Mouse (Mus musculus) naive thymus-derived CD4-positive, alpha-beta T cell, adult 2 months (primary cell): Measurements from ENCODE around the gene Sirt6.

Source experiments
- DNase-seq: peaks from one replicate; pipeline ENCODE4 v3.0.0-alpha.2; 2011; ENCODE audit warnings: low read depth

Sirt6 gene

DNA sequence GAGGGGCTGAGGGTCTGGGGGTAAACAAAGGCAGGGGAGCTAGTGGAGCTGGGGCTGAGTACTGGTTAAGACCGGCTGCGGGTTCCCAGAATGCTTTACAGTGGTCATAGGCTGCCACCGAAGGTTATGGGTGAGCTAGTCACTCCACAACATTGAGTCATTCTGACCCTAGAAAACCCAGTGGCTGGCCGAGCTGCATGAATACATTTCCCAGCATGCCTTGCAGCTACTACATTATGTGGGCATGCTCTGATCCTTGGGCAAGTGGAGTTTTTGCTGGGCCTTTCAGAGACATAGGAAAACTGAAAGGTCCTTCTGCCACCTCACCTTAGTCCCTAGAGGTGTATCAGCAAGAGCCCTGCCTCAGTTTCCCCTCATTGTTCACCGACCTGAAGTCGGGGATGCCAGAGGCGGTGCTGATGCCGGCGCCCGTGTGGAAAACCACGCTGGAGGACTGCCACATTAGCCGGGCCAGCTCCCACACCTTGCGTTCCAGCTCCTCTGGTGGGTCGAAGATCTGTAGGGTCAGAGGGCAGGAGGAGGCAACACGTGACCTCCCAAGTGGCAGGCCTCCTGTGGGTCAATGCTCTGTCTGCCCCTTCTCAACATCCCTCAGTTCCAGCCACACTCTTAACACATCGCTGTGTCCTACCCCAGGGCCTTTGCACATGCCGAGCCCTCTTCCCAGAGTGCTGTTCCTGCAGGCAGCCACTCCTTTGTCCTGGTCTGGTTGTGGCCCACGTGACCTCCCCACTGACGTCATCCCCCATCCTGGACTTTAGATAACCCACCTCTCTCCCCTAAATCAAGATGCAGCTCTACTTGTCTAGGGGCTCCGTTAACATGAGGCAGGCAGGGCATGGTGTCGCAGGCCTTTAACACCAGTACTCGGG lies 1.2 kb downstream of the Sirt6 start:
- no peak for DNase-seq

DNA sequence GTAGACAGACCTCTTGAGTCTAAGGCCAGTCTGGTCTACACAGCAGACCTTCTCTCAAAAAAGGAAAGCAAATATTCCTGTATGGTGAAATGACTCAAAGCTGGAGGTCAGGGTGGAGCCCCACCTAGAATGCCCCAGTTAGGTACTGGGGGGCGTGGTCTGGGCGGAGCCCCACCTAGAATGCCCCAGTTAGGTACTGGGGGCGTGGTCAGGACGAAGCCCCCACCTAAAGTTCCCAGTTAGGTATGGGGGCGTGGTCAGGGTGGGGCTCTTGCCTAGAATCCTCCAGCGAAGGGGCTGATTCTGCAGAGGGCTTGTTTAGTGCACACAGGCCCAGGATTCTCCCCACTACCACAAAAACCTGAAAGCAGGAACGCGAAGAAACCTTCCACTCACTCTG lies 4.2 kb downstream of the Sirt6 start:
- no peak for DNase-seq

DNA sequence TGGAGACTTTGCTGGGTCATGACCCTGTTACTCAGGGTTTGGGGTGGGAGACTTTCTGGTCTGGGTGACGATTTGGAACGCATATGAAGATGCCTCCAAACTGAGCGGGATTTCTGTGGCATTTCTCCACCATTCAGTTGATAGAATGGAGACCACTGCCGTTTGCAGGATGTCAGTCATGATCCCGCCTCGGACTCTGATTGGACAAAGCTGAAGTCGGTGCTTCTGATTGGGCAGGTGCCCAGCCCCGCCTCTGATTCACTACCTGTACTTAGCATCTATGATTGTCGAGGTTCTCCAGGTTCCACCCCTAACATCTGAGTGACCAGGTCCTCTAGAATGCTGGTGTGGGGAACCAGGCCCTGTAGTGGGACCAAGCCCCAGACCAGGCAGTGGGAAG lies 6.8 kb downstream of the Sirt6 start:
- DNase-seq = no peak

DNA sequence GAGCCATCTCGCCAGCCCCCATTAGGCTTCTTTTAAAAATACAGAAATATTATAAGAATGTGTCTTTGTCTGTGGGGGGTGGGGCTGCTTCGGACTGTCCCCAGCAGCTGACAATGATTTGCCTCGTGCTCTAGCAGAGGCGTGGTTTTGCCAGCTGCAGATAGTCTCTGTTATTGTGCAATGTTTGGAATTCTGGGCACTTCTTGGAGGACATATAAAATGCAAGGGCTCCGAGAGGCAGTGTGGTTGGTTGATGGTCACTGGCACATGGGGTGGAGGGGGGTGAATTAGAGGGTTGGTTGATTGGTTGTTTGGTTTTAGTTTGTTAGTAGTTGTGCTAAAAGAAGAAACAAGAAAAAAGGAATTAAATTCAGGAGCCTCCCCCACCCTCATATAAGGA lies 7.6 kb downstream of the Sirt6 start:
- DNase-seq = no peak

DNA sequence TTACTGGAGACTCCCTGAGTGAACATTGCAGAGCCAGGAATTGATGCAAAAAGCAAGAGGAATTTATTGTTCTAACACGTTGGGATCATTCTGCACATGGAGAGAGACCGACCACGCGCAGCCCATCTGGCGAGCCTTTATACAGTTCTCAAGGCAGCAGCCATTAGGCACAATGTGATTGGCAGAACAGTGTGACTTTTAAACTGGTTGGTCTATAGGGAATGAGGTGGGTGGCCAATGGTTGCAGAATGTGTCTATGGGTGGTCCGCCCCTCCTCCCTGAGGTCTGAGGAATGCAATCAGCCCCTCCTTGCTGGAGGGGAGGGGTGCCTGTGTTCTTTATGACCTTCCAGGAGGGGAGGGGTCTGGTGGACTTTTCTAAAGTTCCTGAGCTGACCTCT lies 12.1 kb downstream of the Sirt6 start:
- DNase-seq = no peak

DNA sequence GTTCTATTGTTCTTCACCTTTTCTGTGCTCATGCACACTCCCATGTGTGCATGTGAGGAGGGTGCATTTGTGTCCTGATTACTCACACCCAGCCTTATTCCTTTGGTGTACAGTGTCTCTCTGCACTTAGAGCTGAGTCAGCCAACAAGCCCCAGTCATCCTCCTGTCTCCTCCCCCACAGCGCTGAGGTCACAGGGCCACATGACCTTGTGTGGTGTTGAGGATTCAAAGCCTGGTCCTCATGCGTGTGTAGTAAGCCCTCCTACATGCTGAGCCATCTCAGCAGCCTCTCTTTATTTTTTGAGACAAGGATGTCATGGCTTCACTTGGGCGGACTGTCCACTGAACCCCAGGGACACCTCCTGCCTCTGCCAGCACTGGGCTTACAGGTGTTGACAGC lies 14.8 kb downstream of the Sirt6 start:
- DNase-seq = no peak

DNA sequence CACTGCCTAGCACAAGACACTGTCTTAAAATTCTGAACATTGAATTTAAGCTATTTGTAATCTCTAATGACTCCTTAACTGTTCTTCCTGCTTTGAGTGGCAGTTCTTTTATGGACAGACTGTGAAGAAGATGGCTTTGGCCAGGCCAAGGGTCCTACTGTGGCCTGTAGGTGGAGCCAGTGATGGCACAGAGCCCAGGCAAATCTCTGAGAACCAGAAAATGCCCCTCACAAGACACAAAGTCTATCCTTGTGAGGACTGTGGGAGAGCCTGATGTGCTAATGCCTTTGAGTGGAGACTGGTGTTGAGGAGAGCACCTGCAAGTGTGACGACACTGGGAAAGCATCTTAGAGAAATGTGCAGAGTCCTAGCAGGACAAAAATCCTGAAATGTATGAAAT lies 19.3 kb downstream of the Sirt6 start:
- no peak for DNase-seq

DNA sequence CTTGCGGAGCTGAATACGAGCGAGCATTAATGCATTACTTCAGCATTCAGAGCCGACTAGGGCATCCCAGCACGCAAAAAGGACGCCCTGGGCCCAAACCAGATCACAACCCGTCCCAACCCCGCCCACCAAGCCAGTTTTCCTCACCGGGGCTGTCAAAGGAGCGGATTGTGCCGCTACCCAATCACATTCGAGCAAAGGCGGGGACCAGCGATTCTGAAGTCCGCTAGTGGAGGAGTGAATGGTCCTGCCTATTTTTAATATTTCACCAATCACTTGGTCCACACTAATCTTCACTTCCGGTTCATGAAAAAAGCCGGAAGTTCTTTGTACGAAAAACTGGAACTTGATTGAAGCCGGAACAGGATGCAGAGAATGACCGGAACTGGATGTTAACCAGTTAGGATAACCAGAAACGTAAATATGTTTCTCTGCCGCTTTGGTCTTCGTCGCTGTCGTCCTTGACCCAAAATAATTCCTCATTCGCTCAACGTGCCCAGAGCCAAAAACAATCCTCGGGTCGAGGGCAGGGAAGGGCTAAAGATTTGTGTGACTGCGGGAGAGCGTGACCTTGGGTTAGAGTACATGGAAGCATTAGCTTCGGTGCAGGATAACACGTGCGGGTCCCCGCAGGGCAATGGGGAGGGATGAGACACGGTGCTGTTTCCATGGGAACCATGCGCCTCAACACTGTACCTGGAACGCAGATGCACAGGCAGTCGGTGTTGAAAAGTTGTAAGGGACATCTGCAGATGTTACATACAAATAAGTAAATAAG lies 21.4 kb downstream of the Sirt6 start, which contains the start of gene BC025920:
TSS of gene BC025920 (plus strand) at position 297 of the 778 bp plus-strand sequence.
- DNase-seq = peak; percentile 91

DNA sequence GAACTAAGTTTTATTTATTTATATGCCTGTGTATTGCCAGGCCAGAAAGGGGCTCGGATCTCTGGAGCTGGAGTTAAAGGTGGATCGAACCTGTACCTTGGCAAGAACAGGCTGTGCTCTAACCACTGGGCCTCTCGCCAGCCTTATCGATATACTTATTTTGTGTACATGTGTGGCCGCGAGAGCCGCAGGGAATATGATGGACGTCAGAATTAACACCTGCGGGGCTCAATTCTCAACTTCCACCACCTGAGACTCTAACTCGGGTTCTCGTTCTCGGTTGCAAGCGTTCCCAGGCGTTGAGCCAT lies 22.0 kb downstream of the Sirt6 start:
- DNase-seq = no peak

DNA sequence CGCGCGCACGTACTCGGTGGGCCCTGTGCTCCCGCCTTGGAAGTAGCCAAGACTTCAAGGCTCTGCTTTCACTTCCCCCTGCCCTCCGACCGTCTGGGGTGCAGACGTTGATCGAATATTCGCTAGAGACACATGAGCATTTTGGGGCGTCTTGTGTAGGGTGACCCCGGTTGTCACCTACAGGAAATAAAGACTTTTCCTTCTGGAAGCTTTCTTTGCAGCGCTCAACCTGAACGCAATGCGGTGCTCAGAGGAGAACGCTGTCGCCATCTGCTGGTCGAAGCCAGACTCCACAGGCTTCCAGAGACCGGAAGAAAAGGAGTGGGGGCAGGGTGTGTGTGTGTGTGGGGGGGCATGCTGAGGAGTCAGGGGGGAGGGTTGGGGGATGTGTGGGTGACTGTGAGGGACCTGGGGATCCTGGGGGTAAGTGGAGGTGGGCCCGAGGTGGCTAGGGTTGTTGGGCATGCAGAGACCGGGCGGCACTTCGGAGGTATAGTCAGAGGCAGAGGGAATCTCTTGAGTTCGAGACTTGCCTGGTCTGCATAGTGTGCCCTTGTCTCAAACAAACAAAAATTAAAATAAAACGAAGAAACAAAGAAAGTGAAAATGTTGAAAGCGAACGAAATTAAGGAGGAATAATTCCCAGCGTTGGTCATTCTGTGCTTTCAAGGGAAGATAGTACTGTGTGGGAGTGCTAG lies 22.5 kb downstream of the Sirt6 start:
- DNase-seq = peak; percentile 93

DNA sequence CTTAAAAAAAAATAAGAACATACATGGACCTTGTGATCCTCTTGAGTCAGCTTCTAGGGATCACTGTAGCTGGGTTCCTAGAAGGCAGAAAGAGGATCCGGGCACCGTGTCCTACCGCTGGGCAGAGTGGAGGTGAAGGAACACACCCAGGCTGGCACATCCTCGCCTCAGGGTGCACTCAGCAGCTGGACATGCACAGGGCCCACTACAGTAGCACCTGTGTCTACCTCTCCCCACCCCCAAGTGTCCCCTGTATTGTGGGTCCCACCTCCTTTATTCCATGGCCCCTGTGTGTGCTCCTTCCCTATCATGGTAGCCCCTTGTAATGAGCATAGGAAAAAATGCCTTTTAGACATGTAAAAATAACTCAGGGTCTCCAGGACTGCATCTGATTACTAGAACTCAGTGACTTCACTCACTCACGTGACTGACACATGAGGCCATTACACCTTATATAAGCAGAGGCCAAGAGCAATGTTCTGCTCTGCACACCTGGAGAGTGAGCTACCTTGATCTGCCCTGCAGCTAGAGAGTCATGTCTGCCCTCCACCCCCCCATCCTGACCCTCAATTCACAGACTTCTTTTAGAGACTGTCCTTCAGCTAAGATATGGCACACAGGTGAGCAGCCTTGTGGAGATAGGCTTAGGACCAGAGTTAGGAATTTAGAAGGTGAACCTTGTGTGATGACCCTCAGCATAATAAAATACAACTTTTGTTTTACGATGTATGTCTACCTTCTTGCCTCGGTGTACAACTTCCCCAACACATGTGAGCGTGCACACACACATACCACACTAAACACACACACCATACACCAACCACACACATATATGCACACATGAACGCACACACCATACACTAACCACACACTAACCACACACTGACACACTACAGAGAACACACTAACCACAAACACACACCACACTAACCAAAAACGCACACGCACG lies 23.3 kb downstream of the Sirt6 start:
- DNase-seq = peak; percentile 30

DNA sequence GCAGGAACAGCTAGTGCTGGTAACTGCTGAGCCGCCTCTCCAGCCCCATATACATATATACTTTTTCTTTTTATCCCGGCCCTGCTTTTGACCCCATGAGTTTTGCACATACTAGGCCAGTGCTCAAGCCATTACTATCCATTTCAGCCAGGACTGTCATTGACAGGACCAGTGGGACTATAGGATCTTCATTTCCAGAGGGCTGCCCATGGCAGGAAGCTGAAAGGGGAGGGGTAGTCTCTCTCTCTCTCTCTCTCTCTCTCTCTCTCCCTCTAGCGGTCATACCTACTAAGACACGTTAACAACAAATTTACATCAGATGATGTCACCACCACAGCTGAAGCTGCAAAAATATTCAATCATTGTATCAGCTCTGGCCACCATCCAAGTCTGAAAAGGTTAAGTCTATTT lies 24.9 kb downstream of the Sirt6 start:
- peak; percentile 86 for DNase-seq

DNA sequence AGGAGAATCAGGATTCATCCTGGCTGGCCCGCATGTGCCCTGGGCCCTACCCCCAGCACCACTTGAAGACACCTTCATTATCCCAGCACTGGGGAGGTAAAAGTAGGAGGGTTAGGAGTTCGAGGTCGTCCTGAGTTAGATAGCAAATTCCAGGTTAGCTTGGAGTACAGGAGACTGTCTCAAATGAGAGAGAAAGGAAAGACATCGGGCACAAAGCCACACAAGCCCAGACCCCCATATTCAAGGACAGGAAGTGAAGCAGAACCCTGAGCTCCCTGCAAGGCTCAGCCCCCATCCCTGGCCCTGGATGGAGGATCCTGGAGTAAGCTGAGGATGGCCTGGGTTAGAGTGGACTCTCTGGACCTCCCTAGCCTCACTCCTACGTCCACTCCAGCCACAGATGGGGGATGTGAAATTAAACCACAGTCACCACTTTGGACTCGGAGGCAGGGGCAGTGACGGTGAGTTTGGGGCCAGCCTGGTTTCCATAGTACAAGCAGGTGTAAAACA lies 26.1 kb downstream of the Sirt6 start:
- DNase-seq = no peak

DNA sequence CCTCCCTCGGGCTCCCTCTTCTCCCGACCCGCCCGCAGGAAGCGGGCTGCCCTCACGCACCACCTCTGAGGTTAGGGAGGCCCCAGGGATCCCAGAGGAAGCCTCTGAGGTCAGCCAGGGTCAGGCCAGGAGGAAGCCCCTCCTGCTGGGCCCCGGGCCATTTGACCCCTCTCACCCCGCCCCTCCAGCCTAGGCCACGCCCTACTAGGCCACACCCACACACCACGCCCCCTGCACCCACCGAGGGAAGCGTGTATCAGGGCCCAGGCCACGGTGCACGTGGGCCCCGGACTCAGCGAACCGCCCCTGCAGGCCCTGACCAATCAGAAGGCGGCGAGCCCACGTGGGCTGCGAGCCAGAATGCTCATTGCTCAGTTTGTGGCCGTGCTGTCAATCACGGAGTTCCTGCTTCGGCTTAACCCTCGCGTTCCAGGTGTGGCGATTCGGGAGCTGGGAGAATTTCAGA lies 26.8 kb downstream of the Sirt6 start, which contains the start of gene Tle6:
TSS of gene Tle6 (minus strand) at position 336 of the 466 bp plus-strand sequence.
- peak; percentile 88 for DNase-seq

DNA sequence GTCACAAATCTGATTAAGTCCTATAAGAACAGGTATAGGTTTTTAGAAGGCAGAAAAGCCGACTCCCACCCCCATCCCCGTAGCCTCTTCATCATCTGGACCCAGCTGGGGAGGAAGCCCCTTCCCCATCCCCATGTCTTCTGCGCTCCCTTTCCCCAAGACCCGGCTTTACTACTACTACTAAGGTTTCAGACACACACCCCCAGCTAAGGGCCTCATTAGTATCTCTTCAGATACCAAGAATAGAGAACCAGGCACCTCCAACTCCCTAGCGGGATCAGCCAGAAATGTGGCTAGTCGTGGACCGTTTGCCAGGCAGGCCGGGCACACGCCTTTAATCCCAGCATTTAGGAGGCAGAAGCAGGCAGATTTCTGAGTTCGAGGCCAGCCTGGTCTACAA lies 27.5 kb downstream of the Sirt6 start:
- DNase-seq = no peak

DNA sequence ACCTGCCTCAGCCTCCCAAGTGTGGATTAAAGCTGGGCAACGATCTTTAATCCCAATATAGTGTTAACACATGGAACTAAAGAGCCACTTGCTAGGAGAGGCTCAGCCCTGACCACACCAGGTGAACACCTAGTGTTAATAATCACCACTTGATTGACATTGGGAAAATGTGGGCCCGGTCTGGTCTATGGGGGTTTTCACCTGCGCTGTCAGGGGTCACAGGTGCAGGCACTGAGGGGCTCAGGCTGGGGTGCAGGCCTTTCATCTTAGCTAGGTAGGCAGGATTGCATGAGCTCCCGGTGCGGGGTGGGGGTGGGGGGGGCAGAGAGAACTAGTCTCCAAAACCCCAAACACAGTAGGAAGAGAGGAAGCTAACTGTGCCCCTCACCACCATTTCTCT lies 28.0 kb downstream of the Sirt6 start:
- no peak for DNase-seq

DNA sequence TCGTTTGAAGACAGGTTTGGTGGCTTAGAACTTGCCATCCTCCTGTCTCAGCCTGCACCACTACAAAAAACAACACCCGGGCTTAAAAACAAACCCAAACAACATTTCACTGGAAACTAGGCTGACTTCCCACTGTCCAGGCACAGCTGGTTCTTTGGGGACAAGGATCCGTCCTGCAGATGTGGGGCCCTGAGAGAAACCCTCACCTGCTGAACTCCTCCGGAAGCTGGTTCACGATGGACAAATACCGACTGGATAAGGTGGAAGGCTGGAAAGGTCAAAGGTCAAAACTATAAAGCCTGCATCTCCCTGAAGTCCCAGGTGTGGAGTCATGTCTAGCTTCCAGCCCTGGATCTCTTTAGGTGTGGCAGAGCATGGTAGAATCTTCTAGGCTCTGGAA lies 28.7 kb downstream of the Sirt6 start:
- DNase-seq = no peak

DNA sequence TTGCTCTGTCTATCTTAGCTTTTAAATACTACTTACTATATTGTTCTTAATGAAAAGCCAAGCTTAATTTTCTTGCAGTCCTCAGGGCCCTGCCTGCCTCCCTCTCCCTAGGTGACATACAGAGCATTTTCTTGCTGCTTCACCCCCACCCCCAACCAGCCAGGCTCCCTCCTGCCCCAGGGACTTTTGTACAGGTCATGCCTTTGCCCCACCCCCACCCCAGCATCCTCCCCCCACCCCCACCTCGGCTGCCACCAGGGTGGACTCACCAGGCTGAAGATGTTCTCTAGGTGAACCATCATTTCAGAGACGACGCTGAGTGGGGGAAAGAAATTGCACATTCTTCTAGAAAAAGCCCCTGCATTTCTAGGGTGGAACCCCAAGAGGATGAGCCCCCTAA lies 29.3 kb downstream of the Sirt6 start:
- no peak for DNase-seq

DNA sequence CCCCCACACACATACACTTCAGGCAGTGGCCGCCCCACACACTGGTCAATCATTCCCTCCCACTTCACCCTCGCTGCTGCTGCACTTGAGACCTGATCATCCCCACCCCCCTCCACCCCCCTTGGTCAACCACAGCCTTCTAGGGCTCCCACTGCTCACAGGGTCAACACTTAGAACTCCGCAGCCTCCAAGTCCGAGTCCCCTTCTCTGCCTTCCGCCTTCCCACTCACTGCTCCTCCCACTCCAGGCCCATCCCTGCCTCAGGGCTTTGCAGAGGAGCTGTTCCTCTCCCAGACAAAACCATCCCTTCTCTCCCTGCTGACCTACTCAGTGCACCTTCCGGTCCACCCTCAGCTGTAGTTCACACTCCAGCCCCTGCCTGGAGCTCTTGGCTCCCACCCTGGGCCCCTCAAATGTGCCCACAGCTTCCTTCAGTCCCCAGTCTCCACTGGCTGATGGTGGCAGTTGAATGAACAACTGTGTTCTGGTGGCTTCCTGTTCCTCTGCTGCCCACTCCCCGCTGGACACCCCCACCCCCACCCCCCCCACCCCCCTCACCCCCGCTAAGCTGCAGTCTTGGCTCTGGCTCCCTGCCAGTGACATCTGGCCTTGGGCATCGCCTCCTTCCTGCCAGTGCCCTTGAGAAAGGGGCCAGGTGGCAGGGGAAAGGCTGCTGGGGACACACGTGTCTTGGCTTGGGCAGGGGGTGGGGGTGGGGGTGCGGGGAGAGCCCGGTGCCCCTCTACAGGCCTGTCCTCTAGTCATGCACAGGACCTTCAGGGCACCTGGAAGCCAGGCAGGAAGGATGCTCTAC lies 30.3 kb downstream of the Sirt6 start:
- no peak for DNase-seq

DNA sequence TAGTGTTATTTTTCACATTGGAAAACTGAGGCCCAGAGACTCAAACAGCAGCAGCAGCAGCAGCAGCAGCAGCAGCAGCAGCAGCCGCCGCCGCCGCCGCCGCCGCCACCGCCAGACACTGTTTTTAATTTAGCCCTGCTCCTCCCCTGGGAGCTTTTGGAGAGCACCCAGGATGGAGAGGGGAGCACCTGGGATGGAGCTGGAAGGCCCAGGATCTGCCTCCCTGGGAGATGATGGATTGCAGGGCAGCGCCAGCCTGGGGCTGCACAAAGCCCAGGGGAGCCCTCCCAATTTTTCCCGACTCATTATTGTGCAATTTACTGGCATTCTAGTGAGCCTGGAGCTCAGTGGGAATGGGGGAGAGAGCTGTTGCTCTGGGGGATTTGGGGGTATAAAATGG lies 31.0 kb downstream of the Sirt6 start:
- no peak for DNase-seq
